Mouse (Mus musculus) forebrain, embryonic 11.5 days (tissue): ENCODE data around the gene Ciita. TPM values are rescaled to one million over a fixed set of nuclear protein-coding genes. Genes with fewer than 3 reads are reported as not detected.

ENCODE experiments used
- ATAC-seq: fragments of 200-750 bp; cut with Nextera tagmentation; replicated peaks from 2 replicates; pipeline ENCODE4 v1.8.0; 2017; ENCODE audit warnings: moderate TSS enrichment; ENCODE audit not compliant: low FRiP score
- DNase-seq: peaks from one replicate; pipeline ENCODE4 v3.0.0-alpha.2; 2017; ENCODE audit warnings: low spot score
- H3K27ac ChIP-seq: fragments of 300-500 bp; sonication (generic); 2 replicates; pipeline ENCODE4 v1.5.1; 2014; ENCODE audit warnings: low read depth, low read length
- H3K27me3 ChIP-seq: fragments of 300-500 bp; sonication (generic); 2 replicates; pipeline ENCODE4 v1.6.1; 2014; ENCODE audit warnings: mild to moderate bottlenecking, low read length, mixed read lengths; ENCODE audit not compliant: control insufficient read depth, insufficient read depth
- H3K36me3 ChIP-seq: fragments of 300-500 bp; sonication (generic); 2 replicates; pipeline ENCODE4 v1.6.1; 2014; ENCODE audit warnings: mild to moderate bottlenecking, low read length, moderate library complexity, mixed read lengths; ENCODE audit not compliant: control insufficient read depth, insufficient read depth
- H3K4me1 ChIP-seq: fragments of 300-500 bp; sonication (generic); replicated peaks from 2 replicates; pipeline ENCODE4 v1.6.1; 2014; ENCODE audit warnings: low read length, mixed read lengths; ENCODE audit not compliant: control insufficient read depth, insufficient read depth
- H3K4me2 ChIP-seq: fragments of 300-500 bp; sonication (generic); 2 replicates; pipeline ENCODE4 v1.6.1; 2014; ENCODE audit warnings: low read depth, mild to moderate bottlenecking, low read length, moderate library complexity, mixed read lengths; ENCODE audit not compliant: severe bottlenecking
- H3K4me3 ChIP-seq: fragments of 300-500 bp; sonication (generic); 2 replicates; pipeline ENCODE4 v1.5.1; 2014; ENCODE audit warnings: low read depth, low read length
- H3K9ac ChIP-seq: fragments of 300-500 bp; sonication (generic); 2 replicates; pipeline ENCODE4 v1.6.1; 2014; ENCODE audit warnings: low read length
- H3K9me3 ChIP-seq: fragments of 300-500 bp; sonication (generic); 2 replicates; pipeline ENCODE4 v1.6.1; 2016; ENCODE audit warnings: low read length, mixed read lengths; ENCODE audit not compliant: control insufficient read depth
- WGBS: fragments of 180-500 bp; shearing (Covaris S2); extraction: QIAGEN DNeasy Blood & Tissue Kit; methylation state at CpG from one replicate; pipeline ENCODE4 v1.1.7; 2014; 5-methylcytosine and 5-hydroxymethylcytosine counted together
- polyA plus RNA-seq: library from polyadenylated mRNA; unstranded; fragments of >200 nt; fragmentation: Nextera tagmentation; extraction: Ambion mirVana; gene quantifications from 2 replicates; pipeline ENCODE4 v1.2.1, GENCODE M21; 2014

Gene Ciita
- polyA plus RNA-seq, 1 experiment from 2014 or later, result 0.63 TPM

DNA sequence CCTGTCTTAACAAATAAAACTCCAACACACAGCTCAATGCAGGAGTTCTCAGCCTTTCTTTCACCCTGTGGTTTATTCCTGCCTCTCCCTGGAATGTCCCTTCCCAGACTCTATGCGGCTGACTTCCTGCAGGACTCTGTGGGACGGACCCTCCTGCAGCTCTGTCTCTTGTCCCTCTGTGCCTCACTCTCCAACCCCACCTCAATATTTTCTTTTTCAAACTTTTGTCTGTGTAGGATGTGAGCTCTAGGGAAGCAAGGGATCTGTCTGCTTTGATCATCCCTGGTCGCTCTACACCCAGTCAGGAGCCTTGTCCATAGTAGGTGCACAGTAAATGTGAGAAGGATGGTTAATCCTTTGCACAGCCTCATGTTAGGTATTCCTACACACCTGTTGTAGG, 48.5 kb downstream of the Ciita start:
- Histone ChIP-seq H3K36me3 (no peaks in the 10 kb centered on the region), H3K9me3 (no peaks in the 10 kb centered on the region), H3K4me1 (no peaks in the 10 kb centered on the region), H3K27me3 (no peaks in the 10 kb centered on the region), H3K9ac (no peak overlapping the region), H3K27ac (no peak overlapping the region), H3K4me2 (no peak overlapping the region), H3K4me3 (no peak overlapping the region)
- ATAC-seq (no peak), DNase-seq (no peak)
- WGBS, result 86% methylated on average over 3 of the region's 3 CpGs

DNA sequence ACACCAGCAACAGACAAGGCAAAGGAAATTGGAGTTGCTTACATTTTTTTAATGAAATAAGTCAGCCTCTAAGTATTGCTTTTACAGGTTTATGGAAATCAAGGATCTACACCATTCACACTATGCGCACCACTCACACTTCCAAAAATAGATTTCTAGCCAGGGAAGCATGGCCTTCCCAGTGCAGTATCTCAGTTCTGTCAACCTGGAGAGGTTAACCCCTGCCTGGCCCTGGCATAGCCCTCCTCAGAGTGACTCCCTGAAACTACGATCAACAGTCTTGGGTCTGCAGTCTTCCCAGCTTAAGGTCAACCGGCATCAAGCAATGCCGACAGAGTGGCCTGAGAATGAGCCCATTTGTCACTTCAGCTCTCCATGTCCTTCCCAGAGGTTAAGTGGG, 50.3 kb downstream of the Ciita start:
- H3K36me3 ChIP-seq, result no peaks in the 10 kb centered on the region
- no peak overlapping the region for H3K27ac ChIP-seq
- H3K4me1 ChIP-seq, result no peaks in the 10 kb centered on the region
- no peak overlapping the region for H3K4me3 ChIP-seq
- ATAC-seq (no peak), DNase-seq (no peak)
- no peaks in the 10 kb centered on the region for H3K9me3 ChIP-seq
- H3K4me2 ChIP-seq, result no peak overlapping the region
- no peaks in the 10 kb centered on the region for H3K27me3 ChIP-seq
- 94% methylated on average over 4 of the region's 4 CpGs for WGBS
- no peak overlapping the region for H3K9ac ChIP-seq

DNA sequence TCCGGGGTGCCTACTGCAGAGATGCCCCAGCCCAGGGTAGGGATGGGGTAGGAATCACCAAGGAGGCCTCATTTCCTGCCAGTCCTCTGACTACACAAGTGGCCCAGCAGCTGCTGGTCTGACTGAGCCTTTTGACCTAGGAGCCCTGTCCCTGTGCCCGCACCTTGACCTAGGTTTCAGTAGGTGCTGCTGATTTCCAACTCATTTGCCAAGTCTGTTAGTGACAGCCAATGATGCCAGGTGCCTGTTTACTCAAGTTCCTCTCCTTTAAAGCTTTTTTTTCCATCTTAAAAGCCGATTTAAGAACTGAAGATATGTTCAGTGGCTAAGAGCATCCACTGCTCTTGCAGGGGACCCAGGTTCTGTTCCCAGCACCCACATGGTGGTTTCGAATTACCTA, 53.9 kb downstream of the Ciita start:
- H3K4me3 ChIP-seq, result no peak overlapping the region
- no peaks in the 10 kb centered on the region for H3K27me3 ChIP-seq
- no peak overlapping the region for H3K4me2 ChIP-seq
- no peaks in the 10 kb centered on the region for H3K4me1 ChIP-seq
- WGBS, result 92% methylated on average over 4 of the region's 4 CpGs
- H3K9ac ChIP-seq, result no peak overlapping the region
- H3K9me3 ChIP-seq, result no peaks in the 10 kb centered on the region
- DNase-seq (no peak), ATAC-seq (no peak)
- H3K36me3 ChIP-seq, result no peaks in the 10 kb centered on the region
- H3K27ac ChIP-seq, result no peak overlapping the region

DNA sequence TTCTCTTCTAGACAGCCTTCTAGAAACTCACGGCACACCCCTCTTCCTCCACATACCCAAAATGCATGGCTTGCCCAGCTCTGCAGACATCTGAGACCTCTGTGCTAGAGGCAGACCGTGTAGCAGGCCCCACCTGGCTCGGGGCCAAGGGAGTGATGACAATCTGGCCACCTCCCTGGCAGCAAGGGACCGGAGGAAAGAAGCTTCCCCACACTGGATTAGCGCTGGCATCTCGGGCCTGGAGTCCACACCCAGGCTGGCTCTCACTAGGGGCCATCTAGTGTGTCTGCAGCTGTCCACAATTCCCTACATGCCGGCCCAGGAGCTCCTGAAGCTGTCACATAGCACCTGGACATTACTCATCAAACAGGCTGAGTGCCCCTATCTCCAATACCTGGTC, 54.7 kb downstream of the Ciita start:
- no peak overlapping the region for H3K27ac ChIP-seq
- no peak for DNase-seq
- no peaks in the 10 kb centered on the region for H3K9me3 ChIP-seq
- H3K36me3 ChIP-seq, result no peaks in the 10 kb centered on the region
- no peak overlapping the region for H3K4me2 ChIP-seq
- 84% methylated on average over 7 of the region's 7 CpGs for WGBS
- ATAC-seq, result no peak
- H3K4me3 ChIP-seq, result no peak overlapping the region
- H3K27me3 ChIP-seq, result no peaks in the 10 kb centered on the region
- no peaks in the 10 kb centered on the region for H3K4me1 ChIP-seq
- H3K9ac ChIP-seq, result no peak overlapping the region

DNA sequence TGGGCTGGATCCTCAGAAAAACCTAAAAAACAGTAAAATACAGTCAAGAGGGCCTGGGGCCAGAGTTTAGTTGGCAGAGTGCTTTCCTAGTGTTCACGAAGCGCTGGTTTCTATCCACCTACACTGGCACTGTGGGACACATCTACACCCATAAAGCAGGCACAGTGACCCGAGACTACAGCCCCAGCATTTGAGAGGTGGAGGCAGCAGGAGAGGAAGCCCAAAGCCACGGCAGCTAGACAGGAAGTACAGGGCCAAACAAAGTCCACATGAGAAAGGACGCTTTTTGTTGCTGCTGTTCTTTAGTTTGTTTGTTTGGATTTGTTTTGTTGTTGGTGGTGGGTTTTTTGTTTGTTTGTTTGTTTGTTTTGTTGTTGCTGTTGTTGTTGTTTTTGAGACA, 56.5 kb downstream of the Ciita start:
- H3K4me3 ChIP-seq, result no peak overlapping the region
- H3K36me3 ChIP-seq, result no peaks in the 10 kb centered on the region
- H3K27ac ChIP-seq, result no peak overlapping the region
- DNase-seq (no peak), ATAC-seq (no peak)
- H3K9ac ChIP-seq, result no peak overlapping the region
- WGBS, result 84% methylated on average over 5 of the region's 5 CpGs
- peaks cover 4% of the 10 kb centered on the region for H3K4me1 ChIP-seq
- H3K27me3 ChIP-seq, result no peaks in the 10 kb centered on the region
- no peak overlapping the region for H3K4me2 ChIP-seq
- no peaks in the 10 kb centered on the region for H3K9me3 ChIP-seq

DNA sequence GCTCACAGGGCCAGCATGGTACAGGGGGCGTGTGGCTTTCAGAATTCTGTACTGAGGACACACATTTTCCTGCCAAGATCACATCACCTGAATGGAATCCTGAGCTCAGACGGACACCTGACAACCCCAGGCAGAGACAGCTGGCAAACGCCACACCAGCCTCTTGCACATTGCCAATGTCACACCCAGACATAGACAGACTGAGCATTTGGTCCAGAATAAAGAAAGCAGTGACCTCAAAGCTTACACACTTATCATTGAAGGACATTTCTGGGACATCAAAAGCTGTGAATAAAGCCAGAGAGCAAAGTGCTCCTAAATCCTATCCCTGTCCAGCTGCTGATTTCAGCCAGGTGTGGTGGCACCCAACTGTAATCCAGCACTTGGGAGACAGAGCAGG, 57.1 kb downstream of the Ciita start:
- Histone ChIP-seq H3K36me3 (no peaks in the 10 kb centered on the region), H3K27me3 (no peaks in the 10 kb centered on the region), H3K4me3 (no peak overlapping the region), H3K27ac (no peak overlapping the region), H3K9me3 (no peaks in the 10 kb centered on the region), H3K4me2 (no peak overlapping the region), H3K4me1 (peaks cover 9% of the 10 kb centered on the region), H3K9ac (no peak overlapping the region)
- no peak for ATAC-seq
- DNase-seq, result no peak
- 79% methylated on average over 3 of the region's 3 CpGs for WGBS

DNA sequence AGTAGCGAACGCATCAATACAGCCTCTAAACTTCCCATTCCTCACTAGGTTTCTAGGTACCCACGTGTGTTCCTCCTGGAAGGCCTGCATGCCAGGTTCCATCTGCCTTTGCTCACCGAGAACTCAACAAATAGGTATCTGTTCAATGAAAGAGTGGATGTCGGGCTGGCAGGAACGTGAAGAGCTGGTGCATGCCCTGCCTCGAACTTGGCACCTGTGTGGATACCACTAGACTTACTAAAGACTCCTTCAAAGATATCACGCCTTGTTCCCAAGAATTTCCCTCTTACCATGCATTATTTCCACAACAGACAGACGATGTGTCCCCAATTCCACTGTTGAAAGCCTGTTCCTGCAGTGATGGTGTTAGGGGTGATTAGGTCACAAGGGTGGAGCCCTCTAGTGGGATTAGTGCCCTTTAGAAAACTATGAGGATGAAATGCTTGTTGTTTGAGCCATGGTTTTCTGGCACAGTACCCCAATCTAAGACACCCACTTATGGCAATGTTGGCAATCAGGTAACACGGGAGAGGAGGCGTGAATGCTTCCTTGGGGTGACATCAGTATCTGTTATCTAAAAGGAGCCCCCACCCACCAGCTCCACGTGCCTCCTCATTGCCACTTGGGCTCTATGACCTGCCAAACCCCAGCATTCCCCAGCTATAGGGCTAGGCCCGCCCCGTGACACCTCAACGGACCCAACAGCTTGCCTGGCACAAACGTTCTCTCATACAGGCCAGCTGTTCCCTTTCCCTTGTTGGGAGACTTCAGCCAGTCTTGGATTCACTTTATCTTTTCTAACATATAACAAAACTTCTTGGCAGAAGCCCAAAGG, 61.1 kb downstream of the Ciita start:
- Histone ChIP-seq H3K4me3 (peak overlapping the region; percentile 81), H3K4me1 (peaks cover 11% of the 10 kb centered on the region), H3K27me3 (no peaks in the 10 kb centered on the region), H3K4me2 (peak overlapping the region; percentile 83), H3K9ac (peak overlapping the region; percentile 87), H3K9me3 (no peaks in the 10 kb centered on the region), H3K27ac (no peak overlapping the region), H3K36me3 (no peaks in the 10 kb centered on the region)
- DNase-seq, result no peak
- WGBS, result 75% methylated on average over 16 of the region's 16 CpGs
- no peak for ATAC-seq

DNA sequence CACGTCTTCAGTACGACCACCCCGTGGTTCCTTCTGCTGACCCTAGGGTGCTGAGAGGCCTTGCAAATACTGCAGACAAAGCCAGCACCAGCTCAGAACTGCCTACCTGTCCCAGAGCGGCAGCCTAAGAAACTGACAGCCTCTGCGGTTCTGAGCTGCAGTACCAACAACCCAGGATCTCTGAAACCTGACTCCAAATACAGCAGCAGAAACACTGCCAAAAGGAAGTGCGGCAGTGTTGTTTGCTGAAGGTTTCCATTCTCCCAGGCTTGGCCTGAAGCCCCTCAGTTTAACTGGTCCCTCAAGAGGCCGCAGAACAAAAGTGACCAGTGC, 61.7 kb downstream of the Ciita start:
- Histone ChIP-seq H3K36me3 (no peaks in the 10 kb centered on the region), H3K27me3 (no peaks in the 10 kb centered on the region), H3K4me2 (peak overlapping the region; percentile 83), H3K4me3 (peak overlapping the region; percentile 81), H3K27ac (no peak overlapping the region), H3K4me1 (peaks cover 11% of the 10 kb centered on the region), H3K9me3 (no peaks in the 10 kb centered on the region), H3K9ac (peak overlapping the region; percentile 87)
- 50% methylated on average over 7 of the region's 7 CpGs for WGBS
- no peak for ATAC-seq
- no peak for DNase-seq

DNA sequence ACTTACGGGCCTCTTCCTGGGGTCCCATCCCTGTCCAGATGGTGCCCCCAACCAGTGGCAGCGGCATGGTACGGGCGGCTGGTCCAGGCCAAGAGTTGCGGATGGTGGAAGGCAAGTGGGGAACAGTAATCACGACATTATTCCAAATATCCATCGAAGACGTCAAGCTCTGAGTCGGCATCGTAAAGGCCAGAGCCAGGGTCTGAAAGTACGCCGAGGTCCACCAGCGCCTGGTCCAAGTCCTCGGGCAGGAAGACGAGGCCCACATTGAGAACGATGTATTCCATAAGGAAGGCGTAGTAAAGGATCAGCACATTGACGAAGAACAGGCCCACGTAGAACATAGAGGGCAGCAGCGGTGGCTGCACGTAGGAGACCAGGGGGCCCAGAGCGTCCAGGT, 62.4 kb downstream of the Ciita start:
- H3K36me3 ChIP-seq, result no peaks in the 10 kb centered on the region
- no peaks in the 10 kb centered on the region for H3K9me3 ChIP-seq
- DNase-seq (no peak), ATAC-seq (peak; percentile 6)
- H3K27ac ChIP-seq, result peak overlapping the region; percentile 57; the same call in 1 of the 2 replicates
- peak overlapping the region; percentile 87 for H3K9ac ChIP-seq
- H3K4me3 ChIP-seq, result peak overlapping the region; percentile 81
- no peaks in the 10 kb centered on the region for H3K27me3 ChIP-seq
- H3K4me2 ChIP-seq, result peak overlapping the region; percentile 83
- H3K4me1 ChIP-seq, result peaks cover 11% of the 10 kb centered on the region
- WGBS, result 6% methylated on average over 22 of the region's 22 CpGs
